Mouse (Mus musculus) kidney, postnatal 0 days (tissue): ENCODE results near the gene Theg. TPM values are rescaled to one million over a fixed set of nuclear protein-coding genes. Genes with fewer than 3 reads are reported as not detected.

ENCODE experiments used
- ATAC-seq: fragments of 200-750 bp; cut with Nextera tagmentation; replicated peaks from 2 replicates; pipeline ENCODE4 v1.8.0; 2017; ENCODE audit warnings: low read depth, moderate number of reproducible peaks, moderate TSS enrichment, moderate library complexity; ENCODE audit not compliant: low FRiP score
- DNase-seq: peaks from one replicate; pipeline ENCODE4 v3.0.0-alpha.2; 2016; ENCODE audit warnings: low spot score
- H3K27ac ChIP-seq: fragments of 300-500 bp; sonication (generic); 2 replicates; pipeline ENCODE4 v1.5.1; 2014; ENCODE audit warnings: mild to moderate bottlenecking
- H3K27me3 ChIP-seq: fragments of 300-500 bp; sonication (generic); 2 replicates; pipeline ENCODE4 v1.6.1; 2014; ENCODE audit warnings: low read length, mixed read lengths; ENCODE audit not compliant: insufficient read depth
- H3K36me3 ChIP-seq: fragments of 300-500 bp; sonication (generic); 2 replicates; pipeline ENCODE4 v1.6.1; 2014; ENCODE audit warnings: low read length, mixed read lengths; ENCODE audit not compliant: insufficient read depth
- H3K4me1 ChIP-seq: fragments of 300-500 bp; sonication (generic); replicated peaks from 2 replicates; pipeline ENCODE4 v1.6.1; 2014; ENCODE audit warnings: antibody characterized with exemption, low read length, mixed read lengths; ENCODE audit not compliant: insufficient read depth
- H3K4me2 ChIP-seq: fragments of 300-500 bp; sonication (generic); 2 replicates; pipeline ENCODE4 v1.6.1; 2014; ENCODE audit warnings: mild to moderate bottlenecking, low read length, moderate library complexity, mixed read lengths
- H3K4me3 ChIP-seq: fragments of 300-500 bp; sonication (generic); replicated peaks from 2 replicates; pipeline ENCODE4 v1.5.1; 2014; ENCODE audit warnings: low read depth, low read length
- H3K9ac ChIP-seq: fragments of 300-500 bp; sonication (generic); 2 replicates; pipeline ENCODE4 v1.6.1; 2014; ENCODE audit warnings: low read depth, low read length
- H3K9me3 ChIP-seq: fragments of 300-500 bp; sonication (generic); replicated peaks from 2 replicates; pipeline ENCODE4 v1.6.1; 2016; ENCODE audit warnings: low read length, inconsistent platforms, mixed read lengths
- CTCF ChIP-seq: IDR thresholded peaks from 2 replicates; pipeline ENCODE4 v1.5.1; 2016; ENCODE audit warnings: antibody characterized with exemption, low read depth, mild to moderate bottlenecking, moderate library complexity
- WGBS: fragments of 180-500 bp; shearing (Covaris S2); extraction: QIAGEN DNeasy Blood & Tissue Kit; methylation state at CpG from one replicate; pipeline ENCODE4 v1.1.7; 2014; 5-methylcytosine and 5-hydroxymethylcytosine counted together
- polyA plus RNA-seq: library from polyadenylated mRNA; unstranded; fragments of >200 nt; fragmentation: Nextera tagmentation; extraction: Ambion mirVana; gene quantifications from 2 replicates; pipeline ENCODE4 v1.2.1, GENCODE M21; 2015

The Theg gene
- polyA plus RNA-seq: not detected in 2 replicates

GRCm38 (mm10) chr10:79587061-79587751, at the start of gene Theg:
Gene Theg (minus strand): TSS chr10:79587331.
- DNase-seq (no peak), ATAC-seq (no peak)
- TF ChIP-seq CTCF: no peak
- Histone ChIP-seq H3K9me3 (no peaks in the 10 kb centered on the region), H3K27me3 (no peaks in the 10 kb centered on the region), H3K27ac (no peak within 1 kb of the TSS), H3K4me2 (no peak within 1 kb of the TSS), H3K9ac (no peak within 1 kb of the TSS), H3K4me1 (no peaks in the 10 kb centered on the region), H3K4me3 (no peak within 1 kb of the TSS), H3K36me3 (no peaks in the 10 kb centered on the region)
- WGBS: 84% methylated on average over 5 of the region's 5 CpGs

- H3K4me2 ChIP-seq: 0 out of 2 replicates have a peak overlapping the region, but pooled peaks have one; percentile 98
- H3K27ac ChIP-seq: no peak overlapping the region
- peaks cover 12% of the 10 kb centered on the region for H3K4me1 ChIP-seq
- no peak for TF ChIP-seq CTCF
- WGBS: 88% methylated on average over 8 of the region's 8 CpGs
- no peak overlapping the region for H3K9ac ChIP-seq
- H3K27me3 ChIP-seq: no peaks in the 10 kb centered on the region
- no peaks in the 10 kb centered on the region for H3K36me3 ChIP-seq
- no peak overlapping the region for H3K4me3 ChIP-seq
- no peak for ATAC-seq
- DNase-seq: no peak
- H3K9me3 ChIP-seq: no peaks in the 10 kb centered on the region
Observed at GRCm38 (mm10) chr10:79636287-79636686, 49.2 kb upstream of the Theg start.

- no peak overlapping the region for H3K9ac ChIP-seq
- H3K36me3 ChIP-seq: no peaks in the 10 kb centered on the region
- H3K4me2 ChIP-seq: no peak overlapping the region
- no peak for TF ChIP-seq CTCF
- ATAC-seq (0 out of 2 replicates have a peak, but pooled peaks have one; percentile 33), DNase-seq (peak; percentile 42)
- no peaks in the 10 kb centered on the region for H3K9me3 ChIP-seq
- H3K4me1 ChIP-seq: peaks cover 4% of the 10 kb centered on the region; the same call in 1 of the 2 replicates
- no peak overlapping the region for H3K4me3 ChIP-seq
- no peaks in the 10 kb centered on the region for H3K27me3 ChIP-seq
- H3K27ac ChIP-seq: no peak overlapping the region; the same call in 1 of the 2 replicates
- 49% methylated on average over 17 of the region's 17 CpGs for WGBS
Observed at GRCm38 (mm10) chr10:79633006-79633777, 46.1 kb upstream of the Theg start.

- no peaks in the 10 kb centered on the region for H3K9me3 ChIP-seq
- H3K27me3 ChIP-seq: no peaks in the 10 kb centered on the region
- ATAC-seq (no peak), DNase-seq (no peak)
- no peaks in the 10 kb centered on the region for H3K4me1 ChIP-seq
- no peaks in the 10 kb centered on the region for H3K36me3 ChIP-seq
- 73% methylated on average over 4 of the region's 4 CpGs for WGBS
- no peak overlapping the region for H3K27ac ChIP-seq
- no peak overlapping the region for H3K9ac ChIP-seq
- H3K4me2 ChIP-seq: no peak overlapping the region
- H3K4me3 ChIP-seq: no peak overlapping the region
- no peak for TF ChIP-seq CTCF
Observed at GRCm38 (mm10) chr10:79631432-79631831, 44.3 kb upstream of the Theg start.

- H3K4me1 ChIP-seq: no peaks in the 10 kb centered on the region
- no peaks in the 10 kb centered on the region for H3K9me3 ChIP-seq
- WGBS: 88% methylated on average over 5 of the region's 5 CpGs
- no peak overlapping the region for H3K4me2 ChIP-seq
- no peak overlapping the region for H3K9ac ChIP-seq
- no peaks in the 10 kb centered on the region for H3K36me3 ChIP-seq
- ATAC-seq (no peak), DNase-seq (no peak)
- H3K27ac ChIP-seq: no peak overlapping the region
- H3K4me3 ChIP-seq: no peak overlapping the region
- no peaks in the 10 kb centered on the region for H3K27me3 ChIP-seq
- TF ChIP-seq CTCF: no peak
Observed at GRCm38 (mm10) chr10:79628377-79628776, 41.2 kb upstream of the Theg start.

- H3K36me3 ChIP-seq: no peaks in the 10 kb centered on the region
- no peaks in the 10 kb centered on the region for H3K4me1 ChIP-seq
- ATAC-seq (no peak), DNase-seq (no peak)
- WGBS: 77% methylated on average over 10 of the region's 10 CpGs
- H3K27me3 ChIP-seq: no peaks in the 10 kb centered on the region
- no peaks in the 10 kb centered on the region for H3K9me3 ChIP-seq
- no peak overlapping the region for H3K27ac ChIP-seq
- no peak for TF ChIP-seq CTCF
- no peak overlapping the region for H3K9ac ChIP-seq
- no peak overlapping the region for H3K4me3 ChIP-seq
- H3K4me2 ChIP-seq: no peak overlapping the region
Observed at GRCm38 (mm10) chr10:79626156-79626555, 39.0 kb upstream of the Theg start.
